Mouse (Mus musculus): Measurements from ENCODE around the gene Dpagt1. TPM values are rescaled to one million over a fixed set of nuclear protein-coding genes. Genes with fewer than 3 reads are reported as not detected.

Gene Dpagt1
- polyA plus RNA-seq, 1 experiment, result 34.0 TPM

GRCm38 (mm10) chr9:44326371-44327063 lies 698 bp downstream of the Dpagt1 start:
- TF ChIP-seq USF1 (IDR thresholded peaks at IDR 0.05; ENCODE audit: low read depth) (peak; percentile 94), MAX (IDR thresholded peaks at IDR 0.05) (peak; percentile 95), MYOD1 (IDR thresholded peaks at IDR 0.05; ENCODE audit: control insufficient read depth, insufficient read length, low read depth) (no peak), CTCF (IDR thresholded peaks at IDR 0.05; ENCODE audit: control insufficient read depth, insufficient read depth, insufficient read length) (no peak), FOSL1 (IDR thresholded peaks at IDR 0.05; ENCODE audit: insufficient read depth, low read length, poor library complexity, severe bottlenecking) (no peak), CEBPB (IDR thresholded peaks at IDR 0.05; ENCODE audit: low read depth) (peak; percentile 83), MYOG (IDR thresholded peaks at IDR 0.05; ENCODE audit: control insufficient read depth, extremely low read depth, insufficient read length) (no peak)
- Histone ChIP-seq H3K79me3 (ENCODE audit: low read depth) (peaks cover 10% of the 10 kb centered on the region), H3ac (ENCODE audit: control insufficient read depth, insufficient read length, low read depth) (peak overlapping the region; percentile 89), H3K79me2 (ENCODE audit: control insufficient read depth, insufficient read depth) (peaks cover 18% of the 10 kb centered on the region), H3K36me3 (ENCODE audit: control insufficient read depth, insufficient read depth) (peaks cover 34% of the 10 kb centered on the region), H3K27me3 (ENCODE audit: control insufficient read depth, insufficient read depth, insufficient read length) (no peaks in the 10 kb centered on the region), H3K4me3 (ENCODE audit: insufficient read depth, poor library complexity, severe bottlenecking) (peak overlapping the region; percentile 56)

- H3K27me3 ChIP-seq (ENCODE audit: control insufficient read depth, insufficient read depth, insufficient read length), result no peaks in the 10 kb centered on the region
- H3ac ChIP-seq (ENCODE audit: control insufficient read depth, insufficient read length, low read depth), result peak overlapping the region; percentile 89
- peaks cover 40% of the 10 kb centered on the region for H3K36me3 ChIP-seq (ENCODE audit: control insufficient read depth, insufficient read depth)
- H3K79me3 ChIP-seq (ENCODE audit: low read depth), result peaks cover 10% of the 10 kb centered on the region
- peaks cover 18% of the 10 kb centered on the region for H3K79me2 ChIP-seq (ENCODE audit: control insufficient read depth, insufficient read depth)
- TF ChIP-seq MYOG (IDR thresholded peaks at IDR 0.05; ENCODE audit: control insufficient read depth, extremely low read depth, insufficient read length) (no peak), MAX (IDR thresholded peaks at IDR 0.05) (no peak), MYOD1 (IDR thresholded peaks at IDR 0.05; ENCODE audit: control insufficient read depth, insufficient read length, low read depth) (no peak), FOSL1 (IDR thresholded peaks at IDR 0.05; ENCODE audit: insufficient read depth, low read length, poor library complexity, severe bottlenecking) (no peak), CTCF (IDR thresholded peaks at IDR 0.05; ENCODE audit: control insufficient read depth, insufficient read depth, insufficient read length) (no peak), CEBPB (IDR thresholded peaks at IDR 0.05; ENCODE audit: low read depth) (no peak), USF1 (IDR thresholded peaks at IDR 0.05; ENCODE audit: low read depth) (no peak)
- peak overlapping the region; percentile 56 for H3K4me3 ChIP-seq (ENCODE audit: insufficient read depth, poor library complexity, severe bottlenecking)
Measured at GRCm38 (mm10) chr9:44327064-44327711, 1.4 kb downstream of the Dpagt1 start.

- Histone ChIP-seq H3ac (ENCODE audit: control insufficient read depth, insufficient read length, low read depth) (peak overlapping the region; percentile 25), H3K27me3 (ENCODE audit: control insufficient read depth, insufficient read depth, insufficient read length) (no peaks in the 10 kb centered on the region), H3K79me2 (ENCODE audit: control insufficient read depth, insufficient read depth) (peaks cover 18% of the 10 kb centered on the region), H3K4me3 (ENCODE audit: insufficient read depth, poor library complexity, severe bottlenecking) (peak overlapping the region; percentile 56), H3K79me3 (ENCODE audit: low read depth) (peaks cover 10% of the 10 kb centered on the region), H3K36me3 (ENCODE audit: control insufficient read depth, insufficient read depth) (peaks cover 47% of the 10 kb centered on the region)
- TF ChIP-seq CTCF (IDR thresholded peaks at IDR 0.05; ENCODE audit: control insufficient read depth, insufficient read depth, insufficient read length) (no peak), MAX (IDR thresholded peaks at IDR 0.05) (no peak), MYOG (IDR thresholded peaks at IDR 0.05; ENCODE audit: control insufficient read depth, extremely low read depth, insufficient read length) (no peak), FOSL1 (IDR thresholded peaks at IDR 0.05; ENCODE audit: insufficient read depth, low read length, poor library complexity, severe bottlenecking) (no peak), MYOD1 (IDR thresholded peaks at IDR 0.05; ENCODE audit: control insufficient read depth, insufficient read length, low read depth) (no peak), USF1 (IDR thresholded peaks at IDR 0.05; ENCODE audit: low read depth) (no peak), CEBPB (IDR thresholded peaks at IDR 0.05; ENCODE audit: low read depth) (no peak)
Measured at GRCm38 (mm10) chr9:44327926-44328325, 2.1 kb downstream of the Dpagt1 start.

- Histone ChIP-seq H3K36me3 (ENCODE audit: control insufficient read depth, insufficient read depth) (peaks cover 60% of the 10 kb centered on the region), H3K79me3 (ENCODE audit: low read depth) (peaks cover 17% of the 10 kb centered on the region), H3ac (ENCODE audit: control insufficient read depth, insufficient read length, low read depth) (no peak overlapping the region), H3K27me3 (ENCODE audit: control insufficient read depth, insufficient read depth, insufficient read length) (no peaks in the 10 kb centered on the region), H3K4me3 (ENCODE audit: insufficient read depth, poor library complexity, severe bottlenecking) (no peak overlapping the region), H3K79me2 (ENCODE audit: control insufficient read depth, insufficient read depth) (peaks cover 29% of the 10 kb centered on the region)
- TF ChIP-seq MYOG (IDR thresholded peaks at IDR 0.05; ENCODE audit: control insufficient read depth, extremely low read depth, insufficient read length) (no peak), MAX (IDR thresholded peaks at IDR 0.05) (no peak)
Measured at GRCm38 (mm10) chr9:44330736-44331135, 4.9 kb downstream of the Dpagt1 start.

DNA sequence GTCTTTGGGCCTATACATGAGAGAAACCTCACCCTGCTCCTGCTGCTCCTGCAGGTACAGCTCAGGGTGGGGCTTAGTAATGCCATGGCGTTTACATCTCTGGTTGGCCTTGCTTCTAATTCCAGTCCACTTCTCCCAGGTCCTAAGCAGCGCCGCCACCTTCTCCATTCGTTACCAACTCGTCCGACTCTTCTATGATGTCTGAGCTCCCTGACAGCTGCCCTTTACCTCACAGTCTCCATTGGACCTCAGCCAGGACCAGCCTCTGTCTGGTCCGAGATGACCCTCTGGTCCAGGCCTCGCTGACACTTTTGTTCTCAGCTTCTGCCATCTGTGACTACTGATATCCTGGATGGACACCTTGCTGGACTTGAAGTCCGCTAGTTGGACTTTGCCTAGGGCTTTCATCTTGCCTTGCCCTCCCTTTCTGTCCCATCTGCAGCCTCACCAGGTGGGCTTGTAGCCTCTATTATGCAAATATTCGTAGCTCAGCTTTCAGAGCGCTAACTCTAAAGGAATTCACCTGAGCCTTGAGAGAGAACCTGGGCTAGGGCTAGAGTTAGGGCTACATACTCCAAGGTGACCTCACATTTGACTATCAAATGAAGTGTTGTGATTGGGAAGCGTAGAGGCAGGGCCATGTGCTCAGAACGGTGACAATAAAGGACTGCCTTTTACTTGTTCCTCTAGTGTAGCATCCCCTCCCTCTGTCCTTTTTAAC lies 7.3 kb downstream of the Dpagt1 start:
- peaks cover 77% of the 10 kb centered on the region for H3K36me3 ChIP-seq (ENCODE audit: control insufficient read depth, insufficient read depth)
- TF ChIP-seq FOSL1 (IDR thresholded peaks at IDR 0.05; ENCODE audit: insufficient read depth, low read length, poor library complexity, severe bottlenecking) (no peak), MYOG (IDR thresholded peaks at IDR 0.05; ENCODE audit: control insufficient read depth, extremely low read depth, insufficient read length) (no peak), CTCF (IDR thresholded peaks at IDR 0.05; ENCODE audit: control insufficient read depth, insufficient read depth, insufficient read length) (no peak), USF1 (IDR thresholded peaks at IDR 0.05; ENCODE audit: low read depth) (no peak), CEBPB (IDR thresholded peaks at IDR 0.05; ENCODE audit: low read depth) (no peak), MYOD1 (IDR thresholded peaks at IDR 0.05; ENCODE audit: control insufficient read depth, insufficient read length, low read depth) (no peak), MAX (IDR thresholded peaks at IDR 0.05) (no peak)
- H3K4me3 ChIP-seq (ENCODE audit: insufficient read depth, poor library complexity, severe bottlenecking), result no peak overlapping the region

More for the DNA sequence above, 7.3 kb downstream of the Dpagt1 start:
- Histone ChIP-seq H3K27me3 (ENCODE audit: control insufficient read depth, insufficient read depth, insufficient read length) (no peaks in the 10 kb centered on the region), H3ac (ENCODE audit: control insufficient read depth, insufficient read length, low read depth) (no peak overlapping the region), H3K79me2 (ENCODE audit: control insufficient read depth, insufficient read depth) (peaks cover 41% of the 10 kb centered on the region), H3K79me3 (ENCODE audit: low read depth) (peaks cover 23% of the 10 kb centered on the region)
